Mouse (Mus musculus) T-helper 2 cell (primary cell): Measurements from ENCODE around the gene Olfr1055.
"Not testable (repeated sequence)": the region's sequence is repeated elsewhere in the genome, so short reads cannot be mapped to it uniquely, and the experiment has no call there.

ENCODE experiments used
- in situ Hi-C: fragments of 300-600 bp; cut with MboI, MseI; formaldehyde crosslinking; loops from one replicate; pipeline ENCODE4 v1.15.1; 2025; ENCODE audit warnings: high pct_unique_total_duplicates

Olfr1055 gene

DNA sequence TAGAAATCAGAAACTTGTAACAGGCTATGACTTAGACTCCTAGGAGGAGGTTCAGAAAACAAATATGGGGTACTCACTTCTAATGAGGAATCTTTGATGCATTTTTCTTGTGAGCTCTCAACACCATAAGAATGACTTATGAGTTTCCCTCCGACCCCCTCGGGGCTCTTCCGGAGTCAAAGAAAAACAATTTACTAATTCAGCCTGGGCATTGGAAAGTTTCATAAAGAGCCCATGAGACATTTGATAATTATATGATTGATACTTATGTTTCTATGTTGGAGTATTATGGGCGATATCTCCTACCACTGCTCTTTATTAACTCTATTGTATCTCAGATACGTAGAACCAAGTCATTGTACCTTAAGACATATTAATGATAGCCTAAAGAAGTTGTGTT is at the start of gene Olfr1055:
Olfr1055 (minus strand) TSS at position 101 of the 400 bp plus-strand sequence.
- in situ Hi-C loops: no loop called here

DNA sequence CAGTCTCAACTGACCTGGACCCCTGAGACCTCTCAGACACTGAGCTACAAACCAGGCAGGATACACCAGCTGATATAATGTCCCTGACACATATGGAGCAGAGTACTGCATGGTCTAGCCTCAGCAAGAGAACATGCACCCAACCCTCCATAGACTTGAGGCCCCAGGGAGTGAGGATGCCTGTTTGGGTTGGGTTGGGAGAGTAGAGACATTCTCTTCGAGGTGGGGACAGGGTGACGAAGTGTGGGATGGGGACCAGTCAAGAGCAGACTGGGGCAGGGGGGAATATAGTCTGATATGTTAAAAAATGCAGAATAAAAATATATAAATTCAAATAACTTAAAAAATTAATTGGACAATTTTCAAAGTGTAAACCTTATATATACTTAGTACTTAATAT is 45.0 kb upstream of the Olfr1055 start:
- in situ Hi-C loops: no loop called here

DNA sequence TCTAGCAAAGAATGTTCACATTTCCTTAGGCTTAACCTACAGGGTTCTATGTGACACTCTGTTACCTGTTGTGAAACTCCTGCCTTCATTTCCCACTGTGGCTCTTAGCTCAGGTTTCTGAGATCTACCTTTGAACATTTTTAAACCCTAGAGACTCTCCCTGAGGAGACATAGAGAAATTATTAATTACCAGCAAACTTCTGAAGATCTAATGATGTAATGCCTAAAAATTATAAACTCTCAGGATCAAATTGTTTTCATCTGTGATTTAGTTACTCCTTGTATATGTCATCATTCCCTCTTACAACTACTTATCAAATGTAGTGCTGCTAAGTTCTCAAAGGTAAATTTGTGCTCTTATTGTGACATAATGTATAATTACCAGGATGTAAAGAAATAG is 38.4 kb upstream of the Olfr1055 start, which contains the start of gene Olfr1058:
Olfr1058 (minus strand) TSS at position 101 of the 400 bp plus-strand sequence.
- in situ Hi-C loops: not testable (repeated sequence)

DNA sequence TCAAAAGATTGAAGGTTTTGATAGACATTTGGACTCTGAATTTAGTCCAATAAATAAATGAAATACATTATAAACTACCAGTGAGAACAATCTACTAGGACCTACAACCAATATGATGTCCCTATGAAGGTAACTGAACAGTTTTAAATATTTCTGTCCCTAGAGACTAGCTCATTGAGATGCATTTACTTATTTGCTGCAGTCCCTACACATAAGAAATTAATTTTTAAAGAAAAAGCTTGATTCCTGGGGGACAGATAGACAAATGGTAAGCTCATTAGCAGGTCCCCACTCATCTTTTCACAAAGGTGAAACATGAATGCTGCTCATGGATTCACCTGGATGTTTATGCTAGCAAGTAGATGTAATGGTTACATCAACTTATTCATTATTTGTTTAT is 28.2 kb upstream of the Olfr1055 start, which contains the start of gene Olfr1057:
Olfr1057 (minus strand) TSS at position 101 of the 400 bp plus-strand sequence.
- in situ Hi-C loops: no loop called here

DNA sequence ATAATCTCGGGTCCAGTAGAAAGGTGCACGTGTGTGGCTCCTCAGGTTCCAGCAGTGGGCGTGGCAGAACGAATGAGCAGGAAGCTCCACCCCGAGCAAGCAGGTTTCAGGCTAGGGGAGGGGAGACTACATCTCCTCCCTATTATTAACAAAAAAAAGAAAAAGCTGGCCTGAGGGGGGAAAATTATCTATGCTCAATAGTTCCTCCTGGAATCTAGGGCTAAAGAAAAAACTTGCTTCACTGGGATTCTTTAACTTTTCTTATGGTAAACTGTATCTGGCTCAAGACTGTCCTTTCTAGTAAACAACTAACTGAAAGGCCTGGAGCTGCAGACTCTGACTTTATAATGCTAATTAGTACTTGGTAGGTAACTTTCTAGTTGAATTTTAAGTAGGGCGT is 16.3 kb upstream of the Olfr1055 start:
- in situ Hi-C loops: not testable (repeated sequence)

DNA sequence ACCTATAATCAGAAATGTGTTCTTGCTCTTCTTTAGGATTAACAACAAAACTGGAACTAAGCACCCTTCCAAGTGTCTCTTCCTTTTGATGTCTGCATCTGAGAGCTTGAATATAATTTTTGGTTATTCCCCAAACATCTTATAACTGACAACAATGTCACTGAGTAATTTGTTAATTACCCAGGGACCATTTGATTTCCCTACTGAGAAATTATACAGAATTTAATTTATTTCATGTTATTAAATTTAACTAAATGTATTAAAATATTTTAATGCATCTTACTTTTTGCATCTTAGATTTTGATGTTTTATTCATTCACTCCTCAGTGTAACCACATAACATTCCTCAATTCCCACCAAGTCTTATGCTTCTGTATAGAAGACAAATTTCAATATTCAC is 12.3 kb upstream of the Olfr1055 start, which contains the start of gene Olfr1056:
Olfr1056 (minus strand) TSS at position 101 of the 400 bp plus-strand sequence.
- in situ Hi-C loops: no loop called here

DNA sequence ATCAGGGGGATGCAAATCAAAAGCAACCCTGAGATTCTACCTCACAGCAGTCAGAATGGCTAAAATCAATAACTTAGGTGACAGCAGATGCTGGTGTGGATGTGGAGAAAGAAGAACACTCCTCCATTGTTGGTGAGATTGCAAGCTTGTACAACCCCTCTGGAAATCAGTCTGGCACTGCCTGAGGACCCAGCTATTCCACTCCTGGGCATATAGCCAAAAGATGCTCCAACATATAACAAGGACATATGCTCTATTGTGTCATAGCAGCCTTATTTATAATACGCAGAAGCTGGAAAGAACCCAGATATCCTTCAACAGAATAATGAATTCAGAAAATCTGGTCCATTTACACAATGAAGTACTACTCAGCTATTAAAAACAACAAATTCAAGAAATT is 1.7 kb upstream of the Olfr1055 start:
- in situ Hi-C loops: not testable (repeated sequence)

DNA sequence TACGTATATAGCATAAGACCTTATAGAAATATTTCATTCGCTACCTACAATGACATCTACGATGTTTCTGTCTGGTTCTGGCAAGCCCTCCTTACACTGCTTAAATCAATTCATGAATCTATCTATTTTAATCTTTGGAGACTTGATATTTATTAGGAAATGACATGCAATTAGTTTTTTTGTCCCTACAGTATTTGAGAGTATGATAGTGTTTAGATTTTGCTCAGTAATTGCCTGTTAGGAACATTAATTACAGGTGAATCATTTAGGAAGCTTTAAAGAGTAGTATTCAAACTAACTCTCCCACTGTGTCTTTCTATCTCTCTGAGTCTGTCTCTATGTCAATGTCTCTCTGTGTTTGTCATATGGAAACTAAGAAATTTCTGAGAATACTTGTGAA is 14.8 kb downstream of the Olfr1055 start, which contains the start of gene Olfr1054:
Olfr1054 (minus strand) TSS at position 101 of the 400 bp plus-strand sequence.
- in situ Hi-C loops: no loop called here

DNA sequence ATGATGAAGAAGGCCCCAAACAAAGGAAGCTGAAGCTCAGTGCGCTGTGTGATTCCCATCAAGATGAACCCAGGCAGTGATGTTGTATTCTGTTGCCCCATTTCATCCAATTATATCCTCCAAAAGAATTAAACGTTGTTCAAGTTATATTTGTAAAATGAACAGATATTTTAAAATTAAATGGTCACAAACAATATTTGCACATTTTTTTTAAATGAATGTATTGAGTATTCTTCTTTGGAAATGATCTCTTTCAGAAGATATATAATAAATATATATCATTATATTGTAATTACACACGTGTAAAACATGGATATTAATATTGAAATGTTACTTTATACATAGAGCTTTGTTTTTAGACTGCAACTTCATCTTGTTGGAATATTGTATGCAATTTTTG is 34.9 kb downstream of the Olfr1055 start, which contains the start of gene Olfr1053:
Olfr1053 (minus strand) TSS at position 101 of the 400 bp plus-strand sequence.
- in situ Hi-C loops: no loop called here
